Mouse (Mus musculus) cerebellum, adult 2 months (tissue): Measurements from ENCODE around the gene Erbb3. TPM values are rescaled to one million over a fixed set of nuclear protein-coding genes. Genes with fewer than 3 reads are reported as not detected.

Source experiments
- DNase-seq, 2 experiments: peaks; one replicate each; pipeline ENCODE4 v3.0.0; 2021
- H3K27ac ChIP-seq: fragments of 200-500 bp; 2 replicates; pipeline ENCODE4 v1.5.1; 2012; ENCODE audit warnings: low read length, control low read depth, inconsistent platforms; ENCODE audit not compliant: insufficient read depth
- H3K27me3 ChIP-seq: fragments of 200-500 bp; 2 replicates; pipeline ENCODE4 v1.6.1; 2012; ENCODE audit warnings: inconsistent platforms, mild to moderate bottlenecking, low read length, moderate library complexity; ENCODE audit not compliant: control insufficient read depth, insufficient read depth
- H3K4me1 ChIP-seq: fragments of 200-500 bp; 2 replicates; pipeline ENCODE4 v1.6.1; 2011; ENCODE audit warnings: low read length; ENCODE audit not compliant: control insufficient read depth, insufficient read depth
- H3K4me3 ChIP-seq: fragments of 200-500 bp; replicated peaks from 2 replicates; pipeline ENCODE3; 2011; ENCODE audit warnings: mild to moderate bottlenecking, low read depth, low read length, control low read depth; ENCODE audit not compliant: insufficient read depth
- CTCF ChIP-seq: fragments of 200-500 bp; IDR thresholded peaks from 2 replicates; pipeline ENCODE4 v1.5.1; 2011; ENCODE audit warnings: low read depth, mild to moderate bottlenecking, control low read depth, low read length, moderate library complexity, borderline replicate concordance; ENCODE audit not compliant: insufficient read depth
- POLR2A ChIP-seq: fragments of 200-500 bp; IDR thresholded peaks from 2 replicates; pipeline ENCODE4 v1.6.1; 2011; ENCODE audit warnings: low read length, control low read depth, borderline replicate concordance; ENCODE audit not compliant: insufficient read depth
- WGBS: fragments of 180-500 bp; shearing (Covaris S2); methylation state at CpG from one replicate; pipeline ENCODE4 v1.1.7; 2018; 5-methylcytosine and 5-hydroxymethylcytosine counted together
- polyA plus RNA-seq: library from polyadenylated mRNA; depleted of rRNA; stranded (reverse); fragments of >200 nt; gene quantifications from 2 replicates; pipeline ENCODE4 v1.2.3, GENCODE M21; 2012

The Erbb3 gene
- polyA plus RNA-seq, 1 experiment = 11.1 TPM

GRCm38 (mm10) chr10:128601499-128601898 lies 12.0 kb upstream of the Erbb3 start:
- no peak for DNase-seq

GRCm38 (mm10) chr10:128598476-128598875 lies 9.0 kb upstream of the Erbb3 start:
- TF ChIP-seq CTCF = no peak
- DNase-seq = no peak
- no peaks in the 10 kb centered on the region for H3K4me1 ChIP-seq
- no peaks in the 10 kb centered on the region for H3K27me3 ChIP-seq
- H3K4me3 ChIP-seq = no peak overlapping the region
- no peak overlapping the region for H3K27ac ChIP-seq
- WGBS = 80% methylated on average over 2 of the region's 2 CpGs

More at GRCm38 (mm10) chr10:128601499-128601898, 12.0 kb upstream of the Erbb3 start:
- no peaks in the 10 kb centered on the region for H3K27me3 ChIP-seq
- no peak overlapping the region for H3K27ac ChIP-seq
- H3K4me3 ChIP-seq = no peak overlapping the region
- WGBS = 54% methylated on average over 1 of the region's 1 CpGs
- H3K4me1 ChIP-seq = no peaks in the 10 kb centered on the region
- no peak for TF ChIP-seq CTCF
- no peak for TF ChIP-seq POLR2A

- Histone ChIP-seq H3K4me3 (no peak overlapping the region), H3K27me3 (0 out of 2 replicates have a peak, but pooled peaks cover 1% of the 10 kb centered on the region), H3K27ac (no peak overlapping the region), H3K4me1 (no peaks in the 10 kb centered on the region; the same call in 1 of the 2 replicates)
- TF ChIP-seq POLR2A = no peak
- no peak for TF ChIP-seq CTCF
- 62% methylated on average over 5 of the region's 5 CpGs for WGBS
- DNase-seq = no peak
These were observed 3.3 kb upstream of the Erbb3 start for GRCm38 (mm10) chr10:128592797-128593196.

GRCm38 (mm10) chr10:128591436-128591835 lies 2.0 kb upstream of the Erbb3 start:
- TF ChIP-seq POLR2A (no peak), CTCF (no peak)
- Histone ChIP-seq H3K27me3 (0 out of 2 replicates have a peak, but pooled peaks cover 1% of the 10 kb centered on the region), H3K27ac (no peak overlapping the region), H3K4me1 (no peaks in the 10 kb centered on the region; the same call in 1 of the 2 replicates), H3K4me3 (no peak overlapping the region)
- 87% methylated on average over 6 of the region's 6 CpGs for WGBS
- DNase-seq = no peak

DNA sequence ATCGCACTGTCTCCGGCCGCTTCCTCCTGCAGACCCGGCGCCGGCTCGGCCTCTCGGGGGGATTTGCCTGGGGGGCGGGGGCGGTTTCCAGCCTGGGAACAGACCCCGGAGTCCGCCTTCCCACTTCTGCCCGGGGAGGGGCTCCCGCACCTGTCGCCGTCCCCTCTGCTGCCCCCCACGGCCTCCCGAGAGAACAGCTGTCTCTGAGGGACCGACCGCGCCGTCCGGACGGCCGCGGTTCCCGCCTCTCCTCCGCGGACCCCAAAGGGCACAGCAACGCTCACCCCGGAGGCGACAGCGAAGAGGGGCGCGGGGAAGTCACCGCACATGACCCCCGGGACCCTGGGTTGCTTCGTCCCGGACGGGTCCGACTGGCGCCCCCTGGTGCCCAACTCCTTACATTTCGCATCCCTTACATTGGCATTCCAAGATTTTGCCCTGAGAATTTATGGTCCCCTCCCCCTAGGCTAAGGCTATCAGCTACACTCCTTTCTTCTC lies 790 bp upstream of the Erbb3 start:
- Histone ChIP-seq H3K27ac (no peak overlapping the region), H3K27me3 (0 out of 2 replicates have a peak, but pooled peaks cover 1% of the 10 kb centered on the region), H3K4me1 (no peaks in the 10 kb centered on the region; the same call in 1 of the 2 replicates), H3K4me3 (peak overlapping the region; percentile 56)
- DNase-seq = peak; percentile 58 to 73
- WGBS = 2% methylated on average over 43 of the region's 43 CpGs
- TF ChIP-seq CTCF = peak; percentile 79; the same call in 1 of the 2 replicates
- no peak for TF ChIP-seq POLR2A

DNA sequence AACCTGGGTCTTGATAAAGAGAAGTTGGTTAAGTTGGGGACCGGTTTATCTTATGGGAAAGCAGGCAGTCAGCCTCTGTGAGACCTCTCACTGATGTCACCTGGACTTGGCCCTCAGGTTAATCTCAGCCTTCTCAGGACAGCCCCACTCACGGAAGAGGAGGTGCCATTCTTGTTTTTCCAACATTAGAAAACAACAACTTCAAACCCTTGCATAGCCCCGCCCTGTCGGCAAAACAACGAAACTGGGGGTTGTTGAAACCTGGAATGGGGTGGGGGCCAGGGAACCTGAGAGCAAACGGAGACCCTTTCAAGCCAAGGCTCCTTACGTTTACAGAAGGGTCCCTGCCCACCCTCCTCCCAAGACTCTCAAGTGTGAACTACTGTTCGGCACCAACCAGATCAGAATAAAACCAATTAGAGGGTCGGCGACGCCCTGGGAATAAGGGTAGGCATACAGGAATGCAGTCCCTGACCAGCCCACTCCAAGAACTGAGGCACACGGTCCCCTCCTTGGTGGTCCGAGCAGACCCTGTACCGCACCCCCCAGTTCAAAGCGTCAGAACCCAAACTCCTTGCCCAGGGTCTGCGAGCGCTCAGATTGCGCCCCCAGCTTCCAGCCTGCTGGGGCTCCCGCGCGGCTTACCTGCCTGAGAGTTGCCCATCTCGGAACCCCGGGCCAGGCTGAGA lies 533 bp downstream of the Erbb3 start:
- no peak for DNase-seq
- H3K27me3 ChIP-seq = 0 out of 2 replicates have a peak, but pooled peaks cover 1% of the 10 kb centered on the region
- WGBS = 6% methylated on average over 23 of the region's 23 CpGs
- no peak overlapping the region for H3K27ac ChIP-seq
- TF ChIP-seq CTCF (no peak), POLR2A (no peak)
- no peaks in the 10 kb centered on the region; the same call in 1 of the 2 replicates for H3K4me1 ChIP-seq
- peak overlapping the region; percentile 56 for H3K4me3 ChIP-seq

DNA sequence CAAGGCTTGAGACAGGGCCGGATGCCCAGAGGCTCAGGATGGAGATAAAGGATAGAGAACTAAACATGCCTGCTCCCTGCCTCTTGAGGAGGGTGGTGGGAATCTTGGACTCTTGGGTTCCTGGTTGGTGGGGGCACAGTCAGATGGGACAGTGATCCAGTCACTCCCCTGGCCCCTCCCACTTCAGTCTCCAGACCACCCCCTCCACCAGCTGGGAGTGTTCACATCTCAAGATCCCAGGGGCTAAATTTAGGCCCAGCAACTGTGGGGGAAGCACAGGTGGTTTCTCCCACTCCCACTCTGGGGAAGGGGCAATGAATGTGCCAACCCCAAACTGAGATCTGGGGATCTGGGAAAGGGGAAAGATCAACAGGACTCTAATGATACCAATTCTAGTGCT lies 1.3 kb downstream of the Erbb3 start:
- WGBS = 42% methylated on average over 1 of the region's 1 CpGs
- Histone ChIP-seq H3K27ac (no peak overlapping the region), H3K27me3 (0 out of 2 replicates have a peak, but pooled peaks cover 1% of the 10 kb centered on the region), H3K4me1 (peaks cover 3% of the 10 kb centered on the region; the same call in 1 of the 2 replicates), H3K4me3 (no peak overlapping the region)
- TF ChIP-seq POLR2A = no peak
- no peak for TF ChIP-seq CTCF
- DNase-seq = no peak

GRCm38 (mm10) chr10:128587697-128588096 lies 1.8 kb downstream of the Erbb3 start:
- DNase-seq = no peak
- Histone ChIP-seq H3K4me1 (peaks cover 3% of the 10 kb centered on the region; the same call in 1 of the 2 replicates), H3K4me3 (no peak overlapping the region), H3K27ac (no peak overlapping the region), H3K27me3 (0 out of 2 replicates have a peak, but pooled peaks cover 1% of the 10 kb centered on the region)
- 67% methylated on average over 8 of the region's 8 CpGs for WGBS
- TF ChIP-seq CTCF = no peak
- TF ChIP-seq POLR2A = no peak
